Mouse (Mus musculus) left cerebral cortex, adult 2 months (tissue): Measurements from ENCODE around the gene Gsg1l. TPM values are rescaled to one million over a fixed set of nuclear protein-coding genes. Genes with fewer than 3 reads are reported as not detected.

ENCODE experiments used
- DNase-seq, 2 experiments: peaks; one replicate each; pipeline ENCODE4 v3.0.0; 2021 to 2022; ENCODE audit warnings: low spot score in 2 of 2, mixed read lengths in 1 of 2; ENCODE audit errors: extremely low spot score in 1 of 2
- H3K27ac ChIP-seq: fragments of 200-600 bp; 2 replicates; pipeline ENCODE4 v1.8.1; 2022
- H3K4me3 ChIP-seq: fragments of 200-600 bp; 2 replicates; pipeline ENCODE4 v1.8.1; 2022
- CTCF ChIP-seq: fragments of 200-600 bp; IDR thresholded peaks from 2 replicates; pipeline ENCODE4 v1.8.1; 2022; ENCODE audit warnings: antibody characterized with exemption, mild to moderate bottlenecking, moderate library complexity
- intact Hi-C: fragments of 180-260 bp; cut with DNase I; formaldehyde crosslinking; loops from one replicate; pipeline ENCODE4 v1.15.1; 2025
- total RNA-seq, 2 experiments: library from RNA; stranded (reverse); gene quantifications; 2 replicates each; pipeline ENCODE4 v1.2.3; 2021

The Gsg1l gene
- total RNA-seq, 2 experiments from 2014 or later: 74.9 to 77.5 TPM

GRCm38 (mm10) chr7:126026600-126026999 lies 55.6 kb downstream of the Gsg1l start:
- no peak for DNase-seq
- Histone ChIP-seq H3K4me3 (no peak overlapping the region), H3K27ac (no peak overlapping the region)
- intact Hi-C loops: loop anchor here (2.0 to 10.0 kb wide), 2 partner anchors 60 to 288 kb away; no protein-coding TSS in a partner anchor
- TF ChIP-seq CTCF: peak; percentile 49

- H3K4me3 ChIP-seq: no peak overlapping the region
- intact Hi-C loops: loop anchor here (10.0 kb wide), 1 partner anchor 295 kb away; no protein-coding TSS in a partner anchor
- DNase-seq: no peak
Observed at GRCm38 (mm10) chr7:126019966-126020365, 62.2 kb downstream of the Gsg1l start.

GRCm38 (mm10) chr7:126019321-126019720 lies 62.9 kb downstream of the Gsg1l start:
- no peak for TF ChIP-seq CTCF
- no peak overlapping the region for H3K4me3 ChIP-seq
- intact Hi-C loops: no loop called here
- no peak for DNase-seq
- H3K27ac ChIP-seq: no peak overlapping the region

More at GRCm38 (mm10) chr7:126019966-126020365, 62.2 kb downstream of the Gsg1l start:
- no peak for TF ChIP-seq CTCF
- H3K27ac ChIP-seq: no peak overlapping the region

GRCm38 (mm10) chr7:126017455-126017854 lies 64.8 kb downstream of the Gsg1l start:
- intact Hi-C loops: no loop called here

GRCm38 (mm10) chr7:126012325-126013021 lies 69.7 kb downstream of the Gsg1l start:
- no peak for TF ChIP-seq CTCF
- intact Hi-C loops: no loop called here
- no peak overlapping the region for H3K27ac ChIP-seq
- H3K4me3 ChIP-seq: no peak overlapping the region
- DNase-seq: no peak

More at GRCm38 (mm10) chr7:126017455-126017854, 64.8 kb downstream of the Gsg1l start:
- no peak for DNase-seq
- H3K4me3 ChIP-seq: no peak overlapping the region
- TF ChIP-seq CTCF: no peak
- H3K27ac ChIP-seq: no peak overlapping the region

- H3K27ac ChIP-seq: peak overlapping the region; percentile 29; the same call in 1 of the 2 replicates
- peak; percentile 61 to 79 for DNase-seq
- intact Hi-C loops: no loop called here
- H3K4me3 ChIP-seq: no peak overlapping the region
- no peak for TF ChIP-seq CTCF
Observed at GRCm38 (mm10) chr7:126008789-126009148, 73.4 kb downstream of the Gsg1l start.

GRCm38 (mm10) chr7:126008139-126008788 lies 73.9 kb downstream of the Gsg1l start:
- intact Hi-C loops: no loop called here
- no peak overlapping the region for H3K4me3 ChIP-seq
- no peak for TF ChIP-seq CTCF
- H3K27ac ChIP-seq: peak overlapping the region; percentile 29; the same call in 1 of the 2 replicates
- no peak for DNase-seq

- Histone ChIP-seq H3K27ac (no peak overlapping the region), H3K4me3 (no peak overlapping the region)
- no peak for TF ChIP-seq CTCF
- DNase-seq: no peak
- intact Hi-C loops: no loop called here
Observed at GRCm38 (mm10) chr7:126007132-126007910, 74.9 kb downstream of the Gsg1l start.

GRCm38 (mm10) chr7:126005274-126005673 lies 76.9 kb downstream of the Gsg1l start:
- intact Hi-C loops: no loop called here
- DNase-seq: no peak
- TF ChIP-seq CTCF: no peak
- H3K27ac ChIP-seq: no peak overlapping the region
- H3K4me3 ChIP-seq: no peak overlapping the region

- TF ChIP-seq CTCF: no peak
- intact Hi-C loops: loop anchor here (5.0 kb wide), 2 partner anchors 104 to 309 kb away; no protein-coding TSS in a partner anchor
- Histone ChIP-seq H3K4me3 (no peak overlapping the region), H3K27ac (no peak overlapping the region; the same call in 1 of the 2 replicates)
- DNase-seq: no peak
Observed at GRCm38 (mm10) chr7:126001683-126002082, 80.5 kb downstream of the Gsg1l start.

- TF ChIP-seq CTCF: no peak
- intact Hi-C loops: loop anchor here (1.0 to 5.0 kb wide), 3 partner anchors 103 to 308 kb away; no protein-coding TSS in a partner anchor
- Histone ChIP-seq H3K4me3 (no peak overlapping the region), H3K27ac (peak overlapping the region; percentile 70)
- DNase-seq: peak in 1 of 2 experiments; percentile 49
Observed at GRCm38 (mm10) chr7:125999921-126000320, 82.3 kb downstream of the Gsg1l start.

- intact Hi-C loops: no loop called here
- Histone ChIP-seq H3K27ac (no peak overlapping the region), H3K4me3 (no peak overlapping the region)
- TF ChIP-seq CTCF: no peak
- DNase-seq: no peak
Observed at GRCm38 (mm10) chr7:125996151-125996550, 86.1 kb downstream of the Gsg1l start.
